Mouse (Mus musculus) ES-Bruce4 (cell line): Measurements from ENCODE around the gene Apbb2. TPM values are rescaled to one million over a fixed set of nuclear protein-coding genes. Genes with fewer than 3 reads are reported as not detected.

Experiments
- H3K27ac ChIP-seq: 2 replicates; pipeline ENCODE4 v1.5.1; 2012; ENCODE audit warnings: low read length, inconsistent platforms; ENCODE audit not compliant: insufficient read depth
- H3K27me3 ChIP-seq: 2 replicates; pipeline ENCODE4 v1.6.1; 2012; ENCODE audit warnings: mild to moderate bottlenecking, low read length, inconsistent platforms; ENCODE audit not compliant: control insufficient read depth, poor library complexity, insufficient read depth, severe bottlenecking
- H3K36me3 ChIP-seq: 2 replicates; pipeline ENCODE4 v1.6.1; 2012; ENCODE audit warnings: inconsistent platforms, mild to moderate bottlenecking, low read length, moderate library complexity; ENCODE audit not compliant: control insufficient read depth, poor library complexity, insufficient read depth, severe bottlenecking
- H3K4me1 ChIP-seq: one replicate; pipeline ENCODE4 v1.8.1; 2011; ENCODE audit warnings: low read length; ENCODE audit not compliant: control insufficient read depth, insufficient read depth
- H3K4me3 ChIP-seq: 2 replicates; pipeline ENCODE4 v1.5.1; 2011; ENCODE audit warnings: low read depth, mild to moderate bottlenecking, low read length
- H3K9ac ChIP-seq: 2 replicates; pipeline ENCODE4 v1.6.1; 2012; ENCODE audit warnings: low read depth, mild to moderate bottlenecking, inconsistent platforms; ENCODE audit not compliant: poor library complexity, severe bottlenecking
- H3K9me3 ChIP-seq: replicated peaks from 2 replicates; pipeline ENCODE4 v1.6.1; 2012; ENCODE audit warnings: mild to moderate bottlenecking, low read length, inconsistent platforms; ENCODE audit not compliant: control insufficient read depth, poor library complexity, insufficient read depth, severe bottlenecking
- CTCF ChIP-seq: IDR thresholded peaks from one replicate; pipeline ENCODE4 v1.8.1; 2011; ENCODE audit warnings: low read depth, low read length
- EP300 ChIP-seq: IDR thresholded peaks from 2 replicates; pipeline ENCODE4 v1.6.1; 2011; ENCODE audit warnings: low read depth, low read length; ENCODE audit not compliant: insufficient read depth
- POLR2A ChIP-seq: IDR thresholded peaks from one replicate; pipeline ENCODE4 v1.8.1; 2011; ENCODE audit warnings: low read length; ENCODE audit not compliant: insufficient read depth
- polyA plus RNA-seq: library from polyadenylated mRNA; stranded (reverse); fragments of >200 nt; gene quantifications from 2 replicates; pipeline ENCODE4 v1.2.4, GENCODE M21; 2011; ENCODE audit warnings: low read depth; ENCODE audit not compliant: missing spikeins, insufficient read depth, insufficient read length

The Apbb2 gene
- polyA plus RNA-seq, 1 experiment, result 39.0 TPM

DNA sequence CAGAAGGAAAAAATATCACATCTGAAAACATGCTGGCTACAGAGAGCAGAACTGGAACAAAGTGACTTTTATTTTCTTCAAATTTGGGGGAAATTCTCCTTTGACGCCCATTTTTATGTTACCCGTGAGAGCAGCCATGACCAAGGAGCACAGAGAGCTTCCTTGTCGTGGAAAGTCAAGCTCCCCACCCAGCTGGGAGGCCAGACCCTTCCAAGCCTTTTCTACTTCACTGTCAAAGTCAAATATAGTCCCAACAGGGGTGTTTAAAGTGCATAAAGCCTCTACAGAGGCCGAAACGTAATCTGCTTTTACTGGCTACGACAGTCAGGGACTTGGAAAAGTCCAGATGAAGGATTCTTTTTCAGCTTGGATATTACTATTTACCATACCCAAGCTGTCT is 101.1 kb downstream of the Apbb2 start:
- TF ChIP-seq EP300 (no peak), CTCF (no peak)

DNA sequence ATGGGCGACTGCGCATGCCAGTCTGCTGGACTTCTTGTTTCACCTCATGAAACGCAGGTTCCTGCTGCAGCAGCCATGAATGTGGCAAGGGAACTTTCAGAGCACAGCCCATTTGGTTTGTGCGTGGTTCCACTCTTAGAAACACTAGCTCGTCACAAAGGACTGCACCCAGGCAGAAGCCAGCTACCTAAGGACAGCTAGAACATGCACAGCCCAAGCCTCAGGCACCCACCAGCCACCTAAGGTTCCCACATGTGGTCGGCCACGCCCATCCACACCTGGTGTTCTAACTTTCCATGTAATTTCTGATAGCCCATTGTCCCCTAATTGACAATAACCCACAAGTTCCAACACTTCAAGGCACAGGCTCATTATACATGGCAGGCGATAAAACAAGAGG is 102.3 kb downstream of the Apbb2 start:
- Histone ChIP-seq H3K27me3 (no peaks in the 10 kb centered on the region), H3K36me3 (no peaks in the 10 kb centered on the region), H3K4me1 (no peaks in the 10 kb centered on the region), H3K9ac (no peak overlapping the region), H3K9me3 (no peaks in the 10 kb centered on the region), H3K4me3 (no peak overlapping the region), H3K27ac (no peak overlapping the region)
- no peak for TF ChIP-seq POLR2A
- no peak for TF ChIP-seq EP300
- TF ChIP-seq CTCF, result no peak

More for the DNA sequence above, 101.1 kb downstream of the Apbb2 start:
- H3K4me1 ChIP-seq, result no peaks in the 10 kb centered on the region
- no peaks in the 10 kb centered on the region for H3K27me3 ChIP-seq
- no peak overlapping the region for H3K27ac ChIP-seq
- no peaks in the 10 kb centered on the region for H3K36me3 ChIP-seq
- H3K9ac ChIP-seq, result no peak overlapping the region
- no peak overlapping the region for H3K4me3 ChIP-seq
- H3K9me3 ChIP-seq, result no peaks in the 10 kb centered on the region

DNA sequence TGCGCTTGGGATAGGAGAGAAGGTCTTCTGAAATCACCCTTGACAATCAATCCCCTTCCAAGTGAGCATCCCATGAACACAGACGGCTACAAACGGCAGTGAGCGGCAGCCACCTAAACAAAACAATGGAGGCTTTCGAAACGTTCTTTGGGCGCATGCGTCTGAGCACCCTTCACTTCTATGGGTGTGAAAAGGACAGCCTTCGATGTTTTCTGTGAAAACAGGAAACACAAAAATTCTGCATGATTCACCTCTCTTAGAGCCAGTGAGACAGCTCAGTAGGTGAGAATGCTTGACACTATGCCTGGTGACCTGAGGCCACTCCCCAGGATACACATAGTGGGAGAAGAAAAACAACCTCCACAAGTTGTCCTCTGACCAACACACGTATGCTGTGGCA is 103.3 kb downstream of the Apbb2 start:
- Histone ChIP-seq H3K27me3 (no peaks in the 10 kb centered on the region), H3K36me3 (no peaks in the 10 kb centered on the region), H3K9ac (no peak overlapping the region), H3K27ac (no peak overlapping the region), H3K9me3 (no peaks in the 10 kb centered on the region), H3K4me3 (no peak overlapping the region), H3K4me1 (no peaks in the 10 kb centered on the region)
- TF ChIP-seq POLR2A, result no peak
- no peak for TF ChIP-seq CTCF
- no peak for TF ChIP-seq EP300

DNA sequence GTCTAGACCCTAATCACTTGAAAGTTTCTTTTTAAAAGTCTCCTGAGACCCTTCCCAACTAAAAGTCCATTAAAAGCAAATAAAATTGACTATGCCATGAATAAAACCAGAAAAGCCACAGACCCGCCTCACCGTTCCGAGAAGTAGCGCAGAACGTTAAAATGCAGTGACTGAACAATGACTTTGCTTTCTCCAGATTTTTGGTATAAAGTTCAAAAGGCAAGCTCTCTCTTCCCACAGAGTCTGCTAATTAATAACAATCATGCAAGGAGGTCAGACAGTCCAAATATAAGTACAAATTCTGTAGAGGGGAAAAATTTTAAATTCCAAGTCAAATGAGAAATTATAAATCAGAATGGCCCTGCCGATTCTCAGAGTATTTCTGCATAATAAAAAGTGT is 103.9 kb downstream of the Apbb2 start:
- H3K9ac ChIP-seq, result no peak overlapping the region
- TF ChIP-seq CTCF (no peak), EP300 (no peak), POLR2A (no peak)

DNA sequence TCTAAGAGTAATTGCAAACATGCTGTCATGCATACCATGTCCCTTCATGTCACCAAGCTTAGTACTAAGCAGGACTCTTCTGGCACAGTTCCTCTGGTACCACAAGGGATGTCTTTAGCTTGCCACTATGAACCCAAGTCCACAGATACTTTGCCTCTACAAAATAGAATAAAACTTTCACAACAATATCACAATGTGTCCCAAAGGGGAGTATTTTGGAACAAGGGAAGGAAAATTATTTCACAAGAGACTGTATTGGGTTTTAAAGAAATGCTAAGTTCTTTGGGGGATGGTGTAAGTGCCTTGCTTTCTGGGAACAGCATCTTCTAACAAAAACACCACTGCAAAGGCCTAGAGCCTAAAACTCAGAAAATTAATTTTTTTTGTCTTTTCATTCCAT is 105.2 kb downstream of the Apbb2 start:
- Histone ChIP-seq H3K27me3 (no peaks in the 10 kb centered on the region), H3K9ac (no peak overlapping the region), H3K27ac (no peak overlapping the region), H3K4me1 (no peaks in the 10 kb centered on the region), H3K9me3 (no peaks in the 10 kb centered on the region), H3K36me3 (no peaks in the 10 kb centered on the region), H3K4me3 (no peak overlapping the region)
- no peak for TF ChIP-seq EP300
- no peak for TF ChIP-seq POLR2A
- no peak for TF ChIP-seq CTCF

More for the DNA sequence above, 103.9 kb downstream of the Apbb2 start:
- no peaks in the 10 kb centered on the region for H3K27me3 ChIP-seq
- H3K36me3 ChIP-seq, result no peaks in the 10 kb centered on the region
- H3K4me3 ChIP-seq, result no peak overlapping the region
- H3K4me1 ChIP-seq, result no peaks in the 10 kb centered on the region
- H3K27ac ChIP-seq, result no peak overlapping the region
- no peaks in the 10 kb centered on the region for H3K9me3 ChIP-seq

DNA sequence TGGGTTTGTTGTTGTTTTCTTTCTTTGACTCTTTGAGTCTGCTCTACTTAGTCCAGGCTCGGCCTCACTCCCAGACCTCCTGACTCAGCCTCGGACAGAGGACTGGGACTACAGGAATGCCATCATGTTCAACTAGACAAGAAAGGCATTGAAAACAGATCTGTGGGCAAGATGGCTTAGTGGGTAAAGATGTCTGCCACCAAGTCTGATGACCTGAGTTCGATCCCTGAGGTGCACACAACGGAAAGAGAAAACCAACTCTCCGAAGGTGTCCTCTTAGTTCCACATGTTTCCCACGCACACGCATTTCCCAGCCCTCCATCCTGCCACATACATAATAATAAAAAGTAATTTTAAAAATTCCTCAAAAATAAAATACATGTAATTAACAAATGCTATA is 106.1 kb downstream of the Apbb2 start:
- Histone ChIP-seq H3K9ac (no peak overlapping the region), H3K27ac (no peak overlapping the region), H3K9me3 (no peaks in the 10 kb centered on the region), H3K4me3 (no peak overlapping the region), H3K4me1 (no peaks in the 10 kb centered on the region), H3K36me3 (no peaks in the 10 kb centered on the region), H3K27me3 (no peaks in the 10 kb centered on the region)
- TF ChIP-seq CTCF (no peak), POLR2A (no peak), EP300 (no peak)
